Mouse (Mus musculus): ENCODE measurements around the gene Tmem106a.
"Not testable (repeated sequence)": the region's sequence is repeated elsewhere in the genome, so short reads cannot be mapped to it uniquely, and the experiment has no call there.

DNA sequence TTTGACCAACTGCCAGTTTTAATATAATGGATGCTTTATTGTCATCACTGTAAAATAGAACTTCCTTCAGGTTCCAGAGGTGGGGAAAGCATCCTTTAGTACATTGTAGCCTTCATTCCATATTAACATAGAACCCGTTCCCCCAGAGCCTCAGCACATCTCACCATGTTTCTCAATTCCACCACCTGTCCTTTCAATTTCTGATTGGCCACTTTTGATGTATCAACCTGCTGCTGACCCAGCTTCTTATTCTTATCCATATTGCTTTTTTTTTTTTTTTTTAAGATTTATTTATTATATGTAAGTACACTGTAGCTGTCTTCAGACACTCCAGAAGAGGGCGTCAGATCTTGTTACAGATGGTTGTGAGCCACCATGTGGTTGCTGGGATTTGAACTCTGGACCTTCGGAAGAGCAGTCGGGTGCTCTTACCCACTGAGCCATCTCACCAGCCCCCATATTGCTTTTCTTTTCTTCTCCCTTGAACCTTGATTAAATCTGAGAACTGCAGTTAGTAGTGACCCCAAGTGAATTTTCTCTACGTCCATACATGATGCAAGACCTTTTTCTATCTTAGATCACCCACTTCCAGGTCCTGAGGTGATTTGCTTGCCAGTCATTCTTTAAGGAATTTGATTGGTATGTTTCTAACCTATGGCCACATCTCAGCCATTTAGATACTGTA, 46.8 kb downstream of the Tmem106a start:
- not testable (repeated sequence) for TF ChIP-seq EP300, CTCF (IDR thresholded peaks at IDR 0.05; ENCODE audit: low read depth)

All from heart, postnatal 0 days (tissue).